ENCODE assay signal across 18 mouse cellular contexts in genomic region chr2:154474251-154475061, GRCm38 (mm10). TPM values are rescaled to one million over a fixed set of nuclear protein-coding genes. Genes with fewer than 3 reads are reported as not detected.
DNase-seq lines count a peak whose midpoint lies in the region; ATAC-seq and TF ChIP-seq lines count a peak whose summit lies in the region.
"Had no signal": no experiment of that assay in that cellular context is flagged by ENCODE, and none has a peak within 500 bp of the region (broad histone marks: within the 10 kb centered on the region; RNA-seq: fewer than 3 reads in every experiment).

No protein-coding gene starts in this region.

- peak; percentile 13 for DNase-seq in heart, adult 11 months
- peak; percentile 18 to 37 for DNase-seq in kidney, postnatal 36 days
- DNase-seq in kidney, postnatal 10 days, result no peak
- no peak for DNase-seq in adrenal gland, postnatal 14 days
- DNase-seq: B cell, adult 2 months; cerebellum, adult 8-10 months; gastrocnemius, postnatal 25 days; heart, postnatal 14 days; thymus, postnatal 36 days had no signal

- no peaks in the 10 kb centered on the region for H3K9me3 ChIP-seq in heart, embryonic 12.5 days (replicated peaks)
- H3K9me3 ChIP-seq: limb, embryonic 13.5 days had no signal

- H3K27me3 ChIP-seq in heart, embryonic 12.5 days (replicated peaks), result no peaks in the 10 kb centered on the region
- no peaks in the 10 kb centered on the region for H3K27me3 ChIP-seq in small intestine, adult 2 months (ENCODE audit: control insufficient read depth, insufficient read depth, low read length)
- H3K27me3 ChIP-seq: limb, embryonic 13.5 days had no signal

- ATAC-seq in heart, embryonic 12.5 days (ENCODE audit: insufficient number of reproducible peaks, low FRiP score), result no peak

- no peak overlapping the region for H3K4me2 ChIP-seq in heart, embryonic 12.5 days
- H3K4me2 ChIP-seq: hindbrain, embryonic 14.5 days; limb, embryonic 13.5 days; midbrain, embryonic 11.5 days had no signal

- no peak for TF ChIP-seq POLR2A in embryonic fibroblast, embryonic 13.5 days (IDR thresholded peaks at IDR 0.05; ENCODE audit: low read depth, low read length)
- TF ChIP-seq POLR2A in small intestine, adult 2 months (IDR thresholded peaks at IDR 0.05; ENCODE audit: low read depth, low read length), result no peak

- no peak overlapping the region for H3K4me3 ChIP-seq in heart, embryonic 12.5 days
- H3K4me3 ChIP-seq in embryonic fibroblast, embryonic 13.5 days (ENCODE audit: insufficient read depth, low read length), result no peak overlapping the region
- no peak overlapping the region for H3K4me3 ChIP-seq in small intestine, adult 2 months (ENCODE audit: low read depth, low read length)
- H3K4me3 ChIP-seq: erythroblast, embryonic 14.5 days; limb, embryonic 13.5 days had no signal

- H3K27ac ChIP-seq in heart, embryonic 12.5 days (ENCODE audit: poor library complexity, severe bottlenecking), result no peak overlapping the region
- H3K27ac ChIP-seq in embryonic fibroblast, embryonic 13.5 days (ENCODE audit: insufficient read depth, low read length), result 0 out of 2 replicates have a peak overlapping the region, but pooled peaks have one; percentile 34
- 0 out of 2 replicates have a peak overlapping the region, but pooled peaks have one; percentile 8 for H3K27ac ChIP-seq in small intestine, adult 2 months (ENCODE audit: insufficient read depth, low read depth, low read length)
- H3K27ac ChIP-seq: hindbrain, embryonic 14.5 days; limb, embryonic 13.5 days; liver, embryonic 14.5 days; macrophage had no signal

- peaks cover 13% of the 10 kb centered on the region for H3K4me1 ChIP-seq in heart, embryonic 12.5 days (replicated peaks)
- no peaks in the 10 kb centered on the region for H3K4me1 ChIP-seq in embryonic fibroblast, embryonic 13.5 days (ENCODE audit: control insufficient read depth, insufficient read depth, low read length)
- H3K4me1 ChIP-seq in small intestine, adult 2 months (ENCODE audit: control insufficient read depth, insufficient read depth, insufficient read length, low read length), result no peaks in the 10 kb centered on the region
- H3K4me1 ChIP-seq: limb, embryonic 13.5 days had no signal

- H3K36me3 ChIP-seq in heart, embryonic 12.5 days, result no peaks in the 10 kb centered on the region
- no peaks in the 10 kb centered on the region for H3K36me3 ChIP-seq in small intestine, adult 2 months (ENCODE audit: control insufficient read depth, insufficient read depth, low read length)
- H3K36me3 ChIP-seq: limb, embryonic 13.5 days had no signal

- H3K9ac ChIP-seq in heart, embryonic 12.5 days, result no peak overlapping the region
- H3K9ac ChIP-seq: hindbrain, embryonic 14.5 days; limb, embryonic 13.5 days; liver, embryonic 14.5 days had no signal

- WGBS in heart, embryonic 12.5 days, result 93% methylated on average over 1 of the region's 1 CpGs
- WGBS in small intestine, adult 2 months, result 87% methylated on average over 1 of the region's 1 CpGs

- no peak for TF ChIP-seq CTCF in embryonic fibroblast, embryonic 13.5 days (IDR thresholded peaks at IDR 0.05; ENCODE audit: borderline replicate concordance, insufficient read depth, low read length)
- no peak for TF ChIP-seq CTCF in small intestine, adult 2 months (IDR thresholded peaks at IDR 0.05; ENCODE audit: extremely low read depth, insufficient read length, insufficient replicate concordance, low read depth, low read length)

RNA-seq across cellular contexts. Expression of gene Cbfa2t2, which starts 38.2 kb away (rescaled TPM):
- polyA plus RNA-seq in heart, embryonic 12.5 days (2016; fragmentation: Nextera tagmentation; extraction: Ambion mirVana), result 37.6 and 38.8 TPM in 2 replicates
- 36.8 and 47.6 TPM in 2 replicates for polyA plus RNA-seq in embryonic fibroblast, embryonic 13.5 days (2011; ENCODE audit: insufficient read length, low read depth, missing spikeins)
- 3.6 and 9.8 TPM in 2 replicates for polyA plus RNA-seq in small intestine, adult 2 months (2012; rRNA removed)
- 36.1 and 42.5 TPM in 2 replicates for total RNA-seq in adrenal gland, postnatal 14 days (2021)

Comparison
In these comparisons a context has a peak if more than half of its experiments do, and no peak if none do; other contexts are left out.
1. DNase-seq: peak in heart, adult 11 months (single experiment) and kidney, postnatal 36 days (2 of 2); none in kidney, postnatal 10 days (single experiment) and adrenal gland, postnatal 14 days (single experiment).